In genomic region chr11:95160693-95161092, GRCm38 (mm10) we compare ENCODE assay signal across 14 mouse cellular contexts. TPM values are rescaled to one million over a fixed set of nuclear protein-coding genes. Genes with fewer than 3 reads are reported as not detected.
DNase-seq lines count a peak whose midpoint lies in the region; ATAC-seq and TF ChIP-seq lines count a peak whose summit lies in the region.
"Had no signal": no experiment of that assay in that cellular context is flagged by ENCODE, and none has a peak within 500 bp of the region (broad histone marks: within the 10 kb centered on the region; RNA-seq: fewer than 3 reads in every experiment).

No protein-coding gene starts in this region.

- no peaks in the 10 kb centered on the region for H3K4me1 ChIP-seq in hindbrain, postnatal 0 days (ENCODE audit: insufficient read depth, low read length)
- no peaks in the 10 kb centered on the region for H3K4me1 ChIP-seq in hindbrain, embryonic 12.5 days
- H3K4me1 ChIP-seq in spleen, adult 2 months (ENCODE audit: control insufficient read depth, insufficient read depth, insufficient read length), result no peaks in the 10 kb centered on the region
- H3K4me1 ChIP-seq in stomach, postnatal 0 days (replicated peaks; ENCODE audit: control insufficient read depth, insufficient read depth), result no peaks in the 10 kb centered on the region
- no peaks in the 10 kb centered on the region for H3K4me1 ChIP-seq in hindbrain, embryonic 14.5 days (replicated peaks; ENCODE audit: control insufficient read depth, insufficient read depth, low read length)
- no peaks in the 10 kb centered on the region for H3K4me1 ChIP-seq in midbrain, embryonic 15.5 days

- no peak for DNase-seq in hindbrain, postnatal 0 days (ENCODE audit: low spot score)
- no peak for DNase-seq in spleen, adult 2 months (ENCODE audit: low read depth in 1 of 2, low spot score in 2 of 2)
- DNase-seq in spleen, postnatal 36 days (ENCODE audit: low spot score in 2 of 2), result no peak
- peak; percentile 45 for DNase-seq in R1 (ENCODE audit: low read depth, low spot score)
- DNase-seq in stomach, postnatal 0 days (ENCODE audit: low spot score), result no peak
- DNase-seq in hindbrain, embryonic 14.5 days (ENCODE audit: low spot score), result no peak
- DNase-seq: kidney, adult 11 months; midbrain, embryonic 14.5 days had no signal

- no peak overlapping the region for H3K4me3 ChIP-seq in hindbrain, postnatal 0 days (ENCODE audit: low read length)
- no peak overlapping the region for H3K4me3 ChIP-seq in hindbrain, embryonic 12.5 days
- H3K4me3 ChIP-seq in spleen, adult 2 months (ENCODE audit: extremely low read depth, insufficient read depth, insufficient read length), result no peak overlapping the region
- H3K4me3 ChIP-seq in stomach, postnatal 0 days (ENCODE audit: low read depth, low read length), result no peak overlapping the region
- H3K4me3 ChIP-seq in hindbrain, embryonic 14.5 days (replicated peaks; ENCODE audit: low read length), result no peak overlapping the region
- H3K4me3 ChIP-seq in midbrain, embryonic 15.5 days, result no peak overlapping the region

- ATAC-seq in hindbrain, postnatal 0 days, result no peak
- no peak for ATAC-seq in hindbrain, embryonic 12.5 days (ENCODE audit: low FRiP score)
- ATAC-seq in stomach, postnatal 0 days (ENCODE audit: low FRiP score, low TSS enrichment), result no peak
- no peak for ATAC-seq in hindbrain, embryonic 14.5 days (ENCODE audit: low FRiP score)
- ATAC-seq in midbrain, embryonic 15.5 days (replicated peaks), result no peak
- ATAC-seq: Patski had no signal

- TF ChIP-seq POLR2A in spleen, adult 2 months (IDR thresholded peaks at IDR 0.05; ENCODE audit: low read depth, low read length), result no peak

- 45% methylated on average over 7 of the region's 7 CpGs for WGBS in hindbrain, postnatal 0 days
- 54% methylated on average over 7 of the region's 7 CpGs for WGBS in hindbrain, embryonic 12.5 days
- WGBS in spleen, adult 2 months, result 78% methylated on average over 7 of the region's 7 CpGs
- WGBS in stomach, postnatal 0 days, result 55% methylated on average over 7 of the region's 7 CpGs
- WGBS in hindbrain, embryonic 14.5 days, result 54% methylated on average over 7 of the region's 7 CpGs
- 35% methylated on average over 7 of the region's 7 CpGs for WGBS in midbrain, embryonic 15.5 days

- no peaks in the 10 kb centered on the region for H3K27me3 ChIP-seq in hindbrain, postnatal 0 days (ENCODE audit: insufficient read depth, low read length)
- H3K27me3 ChIP-seq in hindbrain, embryonic 12.5 days, result peaks cover 7% of the 10 kb centered on the region; the same call in 1 of the 2 replicates
- no peaks in the 10 kb centered on the region for H3K27me3 ChIP-seq in spleen, adult 2 months (ENCODE audit: control insufficient read depth, insufficient read depth, low read length)
- no peaks in the 10 kb centered on the region for H3K27me3 ChIP-seq in stomach, postnatal 0 days (ENCODE audit: control insufficient read depth, insufficient read depth, low read length)
- H3K27me3 ChIP-seq in hindbrain, embryonic 14.5 days (ENCODE audit: control insufficient read depth, insufficient read depth, low read length), result no peaks in the 10 kb centered on the region
- no peaks in the 10 kb centered on the region for H3K27me3 ChIP-seq in midbrain, embryonic 15.5 days (replicated peaks)
- H3K27me3 ChIP-seq: Patski had no signal

- H3K9me3 ChIP-seq in hindbrain, postnatal 0 days (ENCODE audit: low read length), result no peaks in the 10 kb centered on the region
- H3K9me3 ChIP-seq in hindbrain, embryonic 12.5 days (replicated peaks), result no peaks in the 10 kb centered on the region
- no peaks in the 10 kb centered on the region for H3K9me3 ChIP-seq in stomach, postnatal 0 days (ENCODE audit: control insufficient read depth, low read length)
- H3K9me3 ChIP-seq in hindbrain, embryonic 14.5 days (ENCODE audit: control insufficient read depth, low read length), result no peaks in the 10 kb centered on the region
- no peaks in the 10 kb centered on the region for H3K9me3 ChIP-seq in midbrain, embryonic 15.5 days

- H3K9ac ChIP-seq in hindbrain, postnatal 0 days (replicated peaks; ENCODE audit: low read length), result no peak overlapping the region
- H3K9ac ChIP-seq in hindbrain, embryonic 12.5 days, result no peak overlapping the region
- no peak overlapping the region for H3K9ac ChIP-seq in stomach, postnatal 0 days (ENCODE audit: low read length)
- H3K9ac ChIP-seq in hindbrain, embryonic 14.5 days, result no peak overlapping the region
- no peak overlapping the region for H3K9ac ChIP-seq in midbrain, embryonic 15.5 days

- no peaks in the 10 kb centered on the region for H3K36me3 ChIP-seq in hindbrain, postnatal 0 days (ENCODE audit: insufficient read depth, low read length)
- H3K36me3 ChIP-seq in hindbrain, embryonic 12.5 days, result no peaks in the 10 kb centered on the region
- H3K36me3 ChIP-seq in spleen, adult 2 months (ENCODE audit: control insufficient read depth, insufficient read depth, low read length), result no peaks in the 10 kb centered on the region
- H3K36me3 ChIP-seq in stomach, postnatal 0 days (ENCODE audit: control insufficient read depth, insufficient read depth, low read length), result no peaks in the 10 kb centered on the region
- no peaks in the 10 kb centered on the region for H3K36me3 ChIP-seq in hindbrain, embryonic 14.5 days (replicated peaks; ENCODE audit: control insufficient read depth, insufficient read depth)
- H3K36me3 ChIP-seq in midbrain, embryonic 15.5 days (replicated peaks), result no peaks in the 10 kb centered on the region

- TF ChIP-seq EP300 in stomach, postnatal 0 days (optimal IDR thresholded peaks at IDR 0.05), result no peak

- H3K27ac ChIP-seq in hindbrain, postnatal 0 days, result no peak overlapping the region
- no peak overlapping the region for H3K27ac ChIP-seq in hindbrain, embryonic 12.5 days
- no peak overlapping the region for H3K27ac ChIP-seq in spleen, adult 2 months (ENCODE audit: insufficient read depth, low read length)
- H3K27ac ChIP-seq in stomach, postnatal 0 days (replicated peaks), result no peak overlapping the region
- H3K27ac ChIP-seq in hindbrain, embryonic 14.5 days, result no peak overlapping the region
- no peak overlapping the region for H3K27ac ChIP-seq in midbrain, embryonic 15.5 days

- no peak overlapping the region for H3K4me2 ChIP-seq in hindbrain, postnatal 0 days (ENCODE audit: low read depth, low read length)
- H3K4me2 ChIP-seq in hindbrain, embryonic 12.5 days (replicated peaks), result no peak overlapping the region
- no peak overlapping the region for H3K4me2 ChIP-seq in stomach, postnatal 0 days (replicated peaks; ENCODE audit: low read depth)
- H3K4me2 ChIP-seq in hindbrain, embryonic 14.5 days (replicated peaks), result no peak overlapping the region
- H3K4me2 ChIP-seq in midbrain, embryonic 15.5 days, result no peak overlapping the region

- peak; percentile 27; the same call in 1 of the 2 replicates for TF ChIP-seq CTCF in hindbrain, postnatal 0 days (IDR thresholded peaks at IDR 0.05; ENCODE audit: low read depth)
- TF ChIP-seq CTCF in spleen, adult 2 months (IDR thresholded peaks at IDR 0.05; ENCODE audit: extremely low read depth, insufficient read depth, insufficient read length, insufficient replicate concordance), result peak; percentile 13; the same call in 1 of the 2 replicates
- peak; percentile 57 for TF ChIP-seq CTCF in stomach, postnatal 0 days (IDR thresholded peaks at IDR 0.05; ENCODE audit: low read depth)

RNA-seq across cellular contexts. Expression of gene Dlx4, which starts 14.6 kb away (rescaled TPM):
- total RNA-seq in hindbrain, postnatal 0 days (2014; rRNA removed), result 0.52 and 0.68 TPM in 2 replicates
- polyA plus RNA-seq in hindbrain, postnatal 0 days (2015; fragmentation: Nextera tagmentation; extraction: Ambion mirVana), result 0.29 and 0.43 TPM in 2 replicates
- 0.21 and 1.2 TPM in 2 replicates for polyA plus RNA-seq in hindbrain, embryonic 12.5 days (2016; fragmentation: Nextera tagmentation; extraction: Ambion mirVana)
- polyA plus RNA-seq in spleen, adult 2 months (2012; rRNA removed), result not detected in 2 replicates
- 1.6 and 1.7 TPM in 2 replicates for polyA plus RNA-seq in stomach, postnatal 0 days (2015; fragmentation: Nextera tagmentation; extraction: Ambion mirVana)
- not detected in 2 replicates for polyA plus RNA-seq in hindbrain, embryonic 14.5 days (2014; fragmentation: Nextera tagmentation; extraction: Ambion mirVana)
- polyA plus RNA-seq in midbrain, embryonic 15.5 days (2015; fragmentation: Nextera tagmentation; extraction: Ambion mirVana), result not detected in 2 replicates
- total RNA-seq: gastrocnemius, adult 8-10 months; layer of hippocampus, postnatal 25 days had no signal

RNA-seq across cellular contexts. Expression of gene Dlx3, which starts 40.8 kb away (rescaled TPM):
- total RNA-seq in hindbrain, postnatal 0 days (2014; rRNA removed), result 0.18 and 0.37 TPM in 2 replicates
- polyA plus RNA-seq in hindbrain, postnatal 0 days (2015; fragmentation: Nextera tagmentation; extraction: Ambion mirVana), result 0.23 and 0.28 TPM in 2 replicates
- 4.7 and 7.3 TPM in 2 replicates for polyA plus RNA-seq in hindbrain, embryonic 12.5 days (2016; fragmentation: Nextera tagmentation; extraction: Ambion mirVana)
- polyA plus RNA-seq in spleen, adult 2 months (2012; rRNA removed), result not detected in 2 replicates
- polyA plus RNA-seq in stomach, postnatal 0 days (2015; fragmentation: Nextera tagmentation; extraction: Ambion mirVana), result 8.0 and 8.5 TPM in 2 replicates
- 0.07 and 0.27 TPM in 2 replicates for polyA plus RNA-seq in hindbrain, embryonic 14.5 days (2014; fragmentation: Nextera tagmentation; extraction: Ambion mirVana)
- 0.17 and 0.20 TPM in 2 replicates for polyA plus RNA-seq in midbrain, embryonic 15.5 days (2015; fragmentation: Nextera tagmentation; extraction: Ambion mirVana)
- total RNA-seq: gastrocnemius, adult 8-10 months; layer of hippocampus, postnatal 25 days had no signal
- polyA plus RNA-seq: heart, postnatal 0 days; Patski had no signal
